Mouse (Mus musculus) testis, adult 2 months (tissue): Measurements from ENCODE around the gene Vipr1.

ENCODE experiments used
- CTCF ChIP-seq: fragments of 200-500 bp; IDR thresholded peaks from 2 replicates; pipeline ENCODE4 v1.5.1; 2012; ENCODE audit warnings: low read depth, mild to moderate bottlenecking, inconsistent platforms, low read length, moderate library complexity; ENCODE audit not compliant: control insufficient read depth, insufficient read depth, insufficient replicate concordance
- POLR2A ChIP-seq: fragments of 200-500 bp; IDR thresholded peaks from 2 replicates; pipeline ENCODE4 v1.6.1; 2012; ENCODE audit warnings: low read depth, mild to moderate bottlenecking, inconsistent platforms, low read length, moderate library complexity; ENCODE audit not compliant: control insufficient read depth

DNA sequence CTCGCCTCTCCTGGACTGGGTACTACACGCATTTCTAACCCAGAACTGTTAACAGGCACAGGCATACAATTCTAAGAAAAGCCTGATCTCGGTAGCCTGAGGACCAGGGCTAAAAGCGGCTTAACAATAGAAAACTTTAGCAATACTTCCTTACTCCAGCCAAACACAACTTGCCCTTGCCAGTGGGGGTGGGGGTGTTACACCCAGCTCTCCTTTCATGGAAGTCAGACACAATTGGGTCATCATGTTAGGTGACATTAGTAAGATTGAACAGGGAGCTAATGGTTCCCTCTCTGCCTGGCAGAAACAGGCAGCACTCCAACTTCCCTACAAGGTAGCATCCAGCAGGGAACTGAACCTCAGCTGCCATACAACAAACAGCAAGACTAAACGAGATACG, 33.1 kb upstream of the Vipr1 start:
- TF ChIP-seq CTCF, result no peak
- no peak for TF ChIP-seq POLR2A
